In the genomic region with DNA sequence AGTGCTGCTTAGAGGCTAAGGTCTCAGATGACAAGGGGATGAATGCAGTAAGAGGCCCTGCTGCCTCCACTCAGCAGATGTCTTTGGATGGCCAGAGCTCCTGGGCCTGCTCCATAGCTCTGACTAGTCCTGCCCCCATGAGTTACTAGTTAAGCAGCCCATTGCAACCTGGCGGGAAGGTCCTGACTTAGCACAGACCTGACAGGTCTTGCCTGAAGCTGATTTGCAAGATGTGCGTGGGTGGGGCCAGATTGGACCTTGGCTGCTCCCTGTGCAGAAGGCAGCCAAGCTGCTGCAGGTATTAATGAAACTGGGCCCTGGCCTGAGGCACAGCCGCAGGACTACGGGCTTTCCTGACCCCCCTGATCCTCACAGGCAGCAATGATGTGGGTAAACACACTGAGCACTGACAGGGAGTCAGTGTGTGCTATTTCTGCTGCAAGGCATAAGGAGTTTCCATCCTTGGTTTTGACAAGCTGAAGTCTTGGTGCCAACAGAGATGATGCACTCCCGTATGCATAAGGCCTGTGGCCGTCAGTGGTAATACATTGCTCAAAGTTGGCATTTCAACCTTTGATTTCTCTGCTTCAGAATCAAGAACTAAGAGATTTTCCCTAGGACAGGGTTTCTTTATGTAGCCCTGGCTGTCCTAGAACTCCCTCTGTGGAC, we compare ENCODE assay signal across 11 mouse cellular contexts. TPM values are rescaled to one million over a fixed set of nuclear protein-coding genes. Genes with fewer than 3 reads are reported as not detected.
A peak's percentile ranks its signal among the peaks of the same experiment; 100 is the strongest.
DNase-seq lines count a peak whose midpoint lies in the region; ATAC-seq and TF ChIP-seq lines count a peak whose summit lies in the region.
"Had no signal": no experiment of that assay in that cellular context is flagged by ENCODE, and none has a peak within 500 bp of the region (broad histone marks: within the 10 kb centered on the region; RNA-seq: fewer than 3 reads in every experiment).

No protein-coding gene starts in this region.

- H3K27me3 ChIP-seq in lung, embryonic 15.5 days: no peaks in the 10 kb centered on the region
- H3K27me3 ChIP-seq in intestine, postnatal 0 days (replicated peaks; ENCODE audit: control insufficient read depth, insufficient read depth, low read length): no peaks in the 10 kb centered on the region
- no peaks in the 10 kb centered on the region for H3K27me3 ChIP-seq in limb, embryonic 15.5 days
- H3K27me3 ChIP-seq: forebrain, embryonic 13.5 days; heart, embryonic 13.5 days; liver, embryonic 13.5 days had no signal

- H3K27ac ChIP-seq in lung, embryonic 15.5 days: peak overlapping the region; percentile 69; the same call in 1 of the 2 replicates
- H3K27ac ChIP-seq in intestine, postnatal 0 days (ENCODE audit: low read depth, low read length): peak overlapping the region; percentile 70; the same call in 1 of the 2 replicates
- 0 out of 2 replicates have a peak overlapping the region, but pooled peaks have one; percentile 1 for H3K27ac ChIP-seq in limb, embryonic 15.5 days
- H3K27ac ChIP-seq: forebrain, embryonic 13.5 days; heart, embryonic 13.5 days; liver, embryonic 13.5 days had no signal

- H3K4me3 ChIP-seq in lung, embryonic 15.5 days: no peak overlapping the region
- no peak overlapping the region for H3K4me3 ChIP-seq in intestine, postnatal 0 days (ENCODE audit: low read depth, low read length)
- no peak overlapping the region for H3K4me3 ChIP-seq in limb, embryonic 15.5 days
- H3K4me3 ChIP-seq: forebrain, embryonic 13.5 days; heart, embryonic 13.5 days; liver, embryonic 13.5 days had no signal

- H3K36me3 ChIP-seq in lung, embryonic 15.5 days: peaks cover 9% of the 10 kb centered on the region; the same call in 1 of the 2 replicates
- peaks cover 5% of the 10 kb centered on the region; the same call in 1 of the 2 replicates for H3K36me3 ChIP-seq in intestine, postnatal 0 days (ENCODE audit: control insufficient read depth, insufficient read depth)
- H3K36me3 ChIP-seq in limb, embryonic 15.5 days: peaks cover 15% of the 10 kb centered on the region

- H3K9ac ChIP-seq in lung, embryonic 15.5 days: no peak overlapping the region
- H3K9ac ChIP-seq in intestine, postnatal 0 days (ENCODE audit: low read depth, low read length): no peak overlapping the region
- no peak overlapping the region for H3K9ac ChIP-seq in limb, embryonic 15.5 days
- H3K9ac ChIP-seq: forebrain, embryonic 13.5 days; heart, embryonic 13.5 days; liver, embryonic 13.5 days had no signal

- TF ChIP-seq CTCF in intestine, postnatal 0 days (IDR thresholded peaks at IDR 0.05; ENCODE audit: low read depth): no peak

- no peaks in the 10 kb centered on the region for H3K9me3 ChIP-seq in lung, embryonic 15.5 days
- H3K9me3 ChIP-seq in intestine, postnatal 0 days (ENCODE audit: control insufficient read depth): no peaks in the 10 kb centered on the region
- H3K9me3 ChIP-seq in limb, embryonic 15.5 days: no peaks in the 10 kb centered on the region
- H3K9me3 ChIP-seq: forebrain, embryonic 13.5 days; heart, embryonic 13.5 days; liver, embryonic 13.5 days had no signal

- no peak overlapping the region for H3K4me2 ChIP-seq in lung, embryonic 15.5 days
- H3K4me2 ChIP-seq in intestine, postnatal 0 days (replicated peaks; ENCODE audit: low read depth): 0 out of 2 replicates have a peak overlapping the region, but pooled peaks have one; percentile 28
- H3K4me2 ChIP-seq in limb, embryonic 15.5 days: no peak overlapping the region
- H3K4me2 ChIP-seq: forebrain, embryonic 13.5 days; heart, embryonic 13.5 days; liver, embryonic 13.5 days had no signal

- no peak for ATAC-seq in lung, embryonic 15.5 days (ENCODE audit: borderline replicate concordance, extremely low read depth, low FRiP score, low TSS enrichment)
- ATAC-seq in intestine, postnatal 0 days: peak; percentile 61
- no peak for ATAC-seq in limb, embryonic 15.5 days (ENCODE audit: insufficient number of reproducible peaks, low FRiP score, low TSS enrichment, low read depth)
- ATAC-seq: forebrain, embryonic 13.5 days had no signal

- peaks cover 18% of the 10 kb centered on the region; the same call in 1 of the 2 replicates for H3K4me1 ChIP-seq in lung, embryonic 15.5 days
- peaks cover 4% of the 10 kb centered on the region for H3K4me1 ChIP-seq in intestine, postnatal 0 days (replicated peaks; ENCODE audit: control insufficient read depth, insufficient read depth, low read length)
- peaks cover 16% of the 10 kb centered on the region for H3K4me1 ChIP-seq in limb, embryonic 15.5 days
- H3K4me1 ChIP-seq: forebrain, embryonic 13.5 days had no signal

- DNase-seq in cerebellum, postnatal 25 days: peak; percentile 16 to 38
- no peak for DNase-seq in cerebellum, adult 8-10 months
- no peak for DNase-seq in lung, postnatal 25 days (ENCODE audit: low spot score)
- DNase-seq in spleen, adult 12 weeks (ENCODE audit: low spot score): no peak
- DNase-seq in layer of hippocampus, postnatal 10 days (ENCODE audit: low spot score in 2 of 2): no peak
- DNase-seq: liver, embryonic 13.5 days had no signal

- 65% methylated on average over 6 of the region's 6 CpGs for WGBS in lung, embryonic 15.5 days
- 44% methylated on average over 6 of the region's 6 CpGs for WGBS in intestine, postnatal 0 days
- 59% methylated on average over 6 of the region's 6 CpGs for WGBS in limb, embryonic 15.5 days

RNA-seq across cellular contexts. Expression of a gene that starts 6.8 kb away (rescaled TPM):
- 10.8 and 15.1 TPM in 2 replicates for polyA plus RNA-seq in lung, embryonic 15.5 days (2015; fragmentation: Nextera tagmentation; extraction: Ambion mirVana)
- polyA plus RNA-seq in intestine, postnatal 0 days (2015; fragmentation: Nextera tagmentation; extraction: Ambion mirVana): 13.2 and 14.8 TPM in 2 replicates
- 5.7 and 13.2 TPM in 2 replicates for polyA plus RNA-seq in limb, embryonic 15.5 days (2015; fragmentation: Nextera tagmentation; extraction: Ambion mirVana)
- 1 to 10 TPM in 1 of 2 experiments, not detected in 1; 4.1 TPM for total RNA-seq in layer of hippocampus, postnatal 10 days (2021)

RNA-seq across cellular contexts. Expression of a gene that starts 23.7 kb away (rescaled TPM):
- 48.1 and 52.1 TPM in 2 replicates for polyA plus RNA-seq in lung, embryonic 15.5 days (2015; fragmentation: Nextera tagmentation; extraction: Ambion mirVana)
- 54.7 and 57.3 TPM in 2 replicates for polyA plus RNA-seq in intestine, postnatal 0 days (2015; fragmentation: Nextera tagmentation; extraction: Ambion mirVana)
- polyA plus RNA-seq in limb, embryonic 15.5 days (2015; fragmentation: Nextera tagmentation; extraction: Ambion mirVana): 58.3 and 60.6 TPM in 2 replicates
- 10 to 100 TPM; 49.2 to 52.0 TPM for total RNA-seq in layer of hippocampus, postnatal 10 days (2021)

RNA-seq across cellular contexts. Expression of a gene that starts 38.5 kb away (rescaled TPM):
- polyA plus RNA-seq in lung, embryonic 15.5 days (2015; fragmentation: Nextera tagmentation; extraction: Ambion mirVana): 4.0 and 4.3 TPM in 2 replicates
- 0.86 and 0.98 TPM in 2 replicates for polyA plus RNA-seq in intestine, postnatal 0 days (2015; fragmentation: Nextera tagmentation; extraction: Ambion mirVana)
- polyA plus RNA-seq in limb, embryonic 15.5 days (2015; fragmentation: Nextera tagmentation; extraction: Ambion mirVana): 3.1 and 3.8 TPM in 2 replicates
- 1 to 10 TPM; 5.8 to 8.9 TPM for total RNA-seq in layer of hippocampus, postnatal 10 days (2021)

Comparison
In these comparisons a context has a peak if more than half of its experiments do, and no peak if none do; other contexts are left out.
1. DNase-seq: peak in cerebellum, postnatal 25 days (2 of 2); none in cerebellum, adult 8-10 months (single experiment), lung, postnatal 25 days (single experiment), spleen, adult 12 weeks (single experiment) and layer of hippocampus, postnatal 10 days (0 of 2).
2. H3K27ac ChIP-seq: peak in every context shown above with its lines; median percentile 70 in intestine, postnatal 0 days; 69 in lung, embryonic 15.5 days; 1 in limb, embryonic 15.5 days.